Mouse (Mus musculus) liver, embryonic 12.5 days (tissue): ENCODE measurements around the gene Tbc1d1. TPM values are rescaled to one million over a fixed set of nuclear protein-coding genes. Genes with fewer than 3 reads are reported as not detected.

Experiments used
- ATAC-seq: fragments of 200-750 bp; cut with Nextera tagmentation; 2 replicates; pipeline ENCODE4 v1.8.0; 2017; ENCODE audit warnings: moderate number of reproducible peaks, mild to moderate bottlenecking, moderate library complexity
- H3K27ac ChIP-seq: fragments of 300-500 bp; sonication (generic); 2 replicates; pipeline ENCODE4 v1.5.1; 2016; ENCODE audit warnings: mild to moderate bottlenecking
- H3K27me3 ChIP-seq: fragments of 300-500 bp; sonication (generic); replicated peaks from 2 replicates; pipeline ENCODE4 v1.6.1; 2016; ENCODE audit warnings: mild to moderate bottlenecking, moderate library complexity
- H3K36me3 ChIP-seq: fragments of 300-500 bp; sonication (generic); 2 replicates; pipeline ENCODE4 v1.6.1; 2016; ENCODE audit warnings: mild to moderate bottlenecking, moderate library complexity
- H3K4me1 ChIP-seq: fragments of 300-500 bp; sonication (generic); 2 replicates; pipeline ENCODE4 v1.6.1; 2016
- H3K4me2 ChIP-seq: fragments of 300-500 bp; sonication (generic); 2 replicates; pipeline ENCODE4 v1.6.1; 2016; ENCODE audit warnings: mild to moderate bottlenecking, moderate library complexity
- H3K4me3 ChIP-seq: fragments of 300-500 bp; sonication (generic); 2 replicates; pipeline ENCODE4 v1.5.1; 2016; ENCODE audit warnings: mild to moderate bottlenecking, moderate library complexity
- H3K9ac ChIP-seq: fragments of 300-500 bp; sonication (generic); 2 replicates; pipeline ENCODE4 v1.6.1; 2016; ENCODE audit warnings: mild to moderate bottlenecking, moderate library complexity
- H3K9me3 ChIP-seq: fragments of 300-500 bp; sonication (generic); replicated peaks from 2 replicates; pipeline ENCODE4 v1.6.1; 2016; ENCODE audit warnings: mild to moderate bottlenecking, moderate library complexity
- WGBS: fragments of 180-500 bp; shearing (Covaris S2); methylation state at CpG from one replicate; pipeline ENCODE4 v1.1.7; 2016; ENCODE audit not compliant: insufficient replicate concordance; 5-methylcytosine and 5-hydroxymethylcytosine counted together
- polyA plus RNA-seq: library from polyadenylated mRNA; unstranded; fragments of >200 nt; fragmentation: Nextera tagmentation; extraction: Ambion mirVana; gene quantifications from 2 replicates; pipeline ENCODE4 v1.2.1, GENCODE M21; 2016

Gene Tbc1d1
- polyA plus RNA-seq, 1 experiment from 2014 or later = 13.8 TPM

- no peak overlapping the region for H3K27ac ChIP-seq
- no peaks in the 10 kb centered on the region for H3K27me3 ChIP-seq
- no peak overlapping the region for H3K9ac ChIP-seq
- 57% methylated on average over 7 of the region's 7 CpGs for WGBS
- no peak for ATAC-seq
- no peaks in the 10 kb centered on the region for H3K9me3 ChIP-seq
- no peaks in the 10 kb centered on the region for H3K36me3 ChIP-seq
- peaks cover 13% of the 10 kb centered on the region; the same call in 1 of the 2 replicates for H3K4me1 ChIP-seq
- no peak overlapping the region for H3K4me3 ChIP-seq
- H3K4me2 ChIP-seq = no peak overlapping the region
Measured at GRCm38 (mm10) chr5:64211284-64211683, 55.2 kb downstream of the Tbc1d1 start.

GRCm38 (mm10) chr5:64212206-64212605 lies 56.1 kb downstream of the Tbc1d1 start:
- no peak overlapping the region for H3K4me3 ChIP-seq
- 53% methylated on average over 5 of the region's 5 CpGs for WGBS
- no peaks in the 10 kb centered on the region for H3K36me3 ChIP-seq
- H3K27me3 ChIP-seq = no peaks in the 10 kb centered on the region
- no peak for ATAC-seq
- no peak overlapping the region for H3K4me2 ChIP-seq
- H3K9ac ChIP-seq = no peak overlapping the region
- H3K27ac ChIP-seq = no peak overlapping the region
- no peaks in the 10 kb centered on the region for H3K9me3 ChIP-seq
- H3K4me1 ChIP-seq = peaks cover 13% of the 10 kb centered on the region; the same call in 1 of the 2 replicates

GRCm38 (mm10) chr5:64212619-64213018 lies 56.5 kb downstream of the Tbc1d1 start:
- Histone ChIP-seq H3K27me3 (no peaks in the 10 kb centered on the region), H3K9ac (no peak overlapping the region), H3K4me2 (no peak overlapping the region), H3K9me3 (no peaks in the 10 kb centered on the region), H3K4me1 (peaks cover 13% of the 10 kb centered on the region; the same call in 1 of the 2 replicates), H3K36me3 (no peaks in the 10 kb centered on the region), H3K27ac (no peak overlapping the region), H3K4me3 (no peak overlapping the region)
- 47% methylated on average over 3 of the region's 3 CpGs for WGBS
- no peak for ATAC-seq

GRCm38 (mm10) chr5:64215806-64216205 lies 59.7 kb downstream of the Tbc1d1 start:
- Histone ChIP-seq H3K4me1 (peaks cover 13% of the 10 kb centered on the region; the same call in 1 of the 2 replicates), H3K9ac (no peak overlapping the region), H3K4me3 (no peak overlapping the region), H3K9me3 (no peaks in the 10 kb centered on the region), H3K36me3 (no peaks in the 10 kb centered on the region), H3K4me2 (no peak overlapping the region), H3K27me3 (no peaks in the 10 kb centered on the region), H3K27ac (no peak overlapping the region)
- 78% methylated on average over 5 of the region's 5 CpGs for WGBS
- ATAC-seq = no peak

GRCm38 (mm10) chr5:64216326-64216725 lies 60.2 kb downstream of the Tbc1d1 start:
- no peak overlapping the region for H3K27ac ChIP-seq
- no peaks in the 10 kb centered on the region for H3K27me3 ChIP-seq
- H3K4me1 ChIP-seq = peaks cover 9% of the 10 kb centered on the region; the same call in 1 of the 2 replicates
- H3K4me3 ChIP-seq = no peak overlapping the region
- no peak overlapping the region for H3K9ac ChIP-seq
- 72% methylated on average over 4 of the region's 4 CpGs for WGBS
- no peak for ATAC-seq
- H3K9me3 ChIP-seq = no peaks in the 10 kb centered on the region
- no peak overlapping the region for H3K4me2 ChIP-seq
- H3K36me3 ChIP-seq = no peaks in the 10 kb centered on the region

GRCm38 (mm10) chr5:64217256-64217655 lies 61.2 kb downstream of the Tbc1d1 start:
- no peak overlapping the region for H3K4me3 ChIP-seq
- H3K4me2 ChIP-seq = no peak overlapping the region
- H3K27me3 ChIP-seq = no peaks in the 10 kb centered on the region
- no peaks in the 10 kb centered on the region for H3K36me3 ChIP-seq
- no peak overlapping the region for H3K27ac ChIP-seq
- H3K9ac ChIP-seq = no peak overlapping the region
- no peak for ATAC-seq
- H3K4me1 ChIP-seq = peaks cover 4% of the 10 kb centered on the region; the same call in 1 of the 2 replicates
- 59% methylated on average over 8 of the region's 8 CpGs for WGBS
- H3K9me3 ChIP-seq = no peaks in the 10 kb centered on the region

- H3K9me3 ChIP-seq = no peaks in the 10 kb centered on the region
- no peaks in the 10 kb centered on the region for H3K27me3 ChIP-seq
- H3K4me1 ChIP-seq = no peaks in the 10 kb centered on the region
- H3K9ac ChIP-seq = no peak overlapping the region
- no peak for ATAC-seq
- H3K27ac ChIP-seq = no peak overlapping the region
- no peak overlapping the region for H3K4me2 ChIP-seq
- H3K36me3 ChIP-seq = no peaks in the 10 kb centered on the region
- H3K4me3 ChIP-seq = no peak overlapping the region
- WGBS = 76% methylated on average over 13 of the region's 13 CpGs
Measured at GRCm38 (mm10) chr5:64217816-64218602, 61.9 kb downstream of the Tbc1d1 start.

- ATAC-seq = no peak
- Histone ChIP-seq H3K9me3 (no peaks in the 10 kb centered on the region), H3K4me2 (no peak overlapping the region), H3K36me3 (no peaks in the 10 kb centered on the region), H3K4me3 (no peak overlapping the region), H3K27me3 (no peaks in the 10 kb centered on the region), H3K27ac (no peak overlapping the region), H3K9ac (no peak overlapping the region), H3K4me1 (no peaks in the 10 kb centered on the region)
- 72% methylated on average over 7 of the region's 7 CpGs for WGBS
Measured at GRCm38 (mm10) chr5:64218603-64218999, 62.5 kb downstream of the Tbc1d1 start.

GRCm38 (mm10) chr5:64220776-64221175 lies 64.7 kb downstream of the Tbc1d1 start:
- Histone ChIP-seq H3K27ac (no peak overlapping the region), H3K9me3 (no peaks in the 10 kb centered on the region), H3K36me3 (no peaks in the 10 kb centered on the region), H3K27me3 (no peaks in the 10 kb centered on the region), H3K9ac (no peak overlapping the region), H3K4me2 (no peak overlapping the region), H3K4me3 (no peak overlapping the region), H3K4me1 (no peaks in the 10 kb centered on the region)
- ATAC-seq = no peak
- WGBS = 82% methylated on average over 4 of the region's 4 CpGs

GRCm38 (mm10) chr5:64224735-64225425 lies 68.8 kb downstream of the Tbc1d1 start:
- Histone ChIP-seq H3K4me2 (no peak overlapping the region), H3K36me3 (no peaks in the 10 kb centered on the region), H3K9me3 (no peaks in the 10 kb centered on the region), H3K4me3 (no peak overlapping the region), H3K27ac (no peak overlapping the region), H3K4me1 (peaks cover 16% of the 10 kb centered on the region), H3K9ac (no peak overlapping the region), H3K27me3 (no peaks in the 10 kb centered on the region)
- ATAC-seq = no peak
- WGBS = 64% methylated on average over 9 of the region's 9 CpGs

GRCm38 (mm10) chr5:64228252-64228651 lies 72.1 kb downstream of the Tbc1d1 start:
- 70% methylated on average over 3 of the region's 3 CpGs for WGBS
- ATAC-seq = no peak

GRCm38 (mm10) chr5:64229336-64229866 lies 73.3 kb downstream of the Tbc1d1 start:
- no peaks in the 10 kb centered on the region for H3K27me3 ChIP-seq
- ATAC-seq = no peak
- H3K4me1 ChIP-seq = peaks cover 39% of the 10 kb centered on the region

More at GRCm38 (mm10) chr5:64228252-64228651, 72.1 kb downstream of the Tbc1d1 start:
- no peaks in the 10 kb centered on the region for H3K9me3 ChIP-seq
- H3K4me3 ChIP-seq = no peak overlapping the region
- no peak overlapping the region for H3K9ac ChIP-seq
- peaks cover 32% of the 10 kb centered on the region for H3K4me1 ChIP-seq
- no peak overlapping the region for H3K27ac ChIP-seq
- no peak overlapping the region for H3K4me2 ChIP-seq
- H3K36me3 ChIP-seq = no peaks in the 10 kb centered on the region
- H3K27me3 ChIP-seq = no peaks in the 10 kb centered on the region

More at GRCm38 (mm10) chr5:64229336-64229866, 73.3 kb downstream of the Tbc1d1 start:
- peak overlapping the region; percentile 98 for H3K4me2 ChIP-seq
- H3K4me3 ChIP-seq = peak overlapping the region; percentile 74
- no peak overlapping the region for H3K27ac ChIP-seq
- 34% methylated on average over 12 of the region's 12 CpGs for WGBS
- no peaks in the 10 kb centered on the region for H3K36me3 ChIP-seq
- no peaks in the 10 kb centered on the region for H3K9me3 ChIP-seq
- H3K9ac ChIP-seq = peak overlapping the region; percentile 86; the same call in 1 of the 2 replicates
